Mouse (Mus musculus): ENCODE results near the gene Mei1.
A peak's percentile ranks its signal among the peaks of the same experiment; 100 is the strongest.
"Not testable (repeated sequence)": the region's sequence is repeated elsewhere in the genome, so short reads cannot be mapped to it uniquely, and the experiment has no call there.

Gene Mei1

GRCm38 (mm10) chr15:82085606-82086005, 15.8 kb downstream of the Mei1 start:
- DNase-seq (ENCODE audit: low read depth, low spot score): peak; percentile 85

- DNase-seq (ENCODE audit: low read depth, low spot score): peak; percentile 86
Measured at GRCm38 (mm10) chr15:82086131-82086530, 16.3 kb downstream of the Mei1 start.

GRCm38 (mm10) chr15:82087266-82087665, 17.5 kb downstream of the Mei1 start:
- DNase-seq (ENCODE audit: low read depth, low spot score): peak; percentile 83

- peak; percentile 72 for DNase-seq (ENCODE audit: low read depth, low spot score)
Measured at GRCm38 (mm10) chr15:82091061-82091460, 21.3 kb downstream of the Mei1 start.

GRCm38 (mm10) chr15:82106953-82107555, 37.3 kb downstream of the Mei1 start:
- peak; percentile 85 for DNase-seq (ENCODE audit: low read depth, low spot score)

GRCm38 (mm10) chr15:82120544-82120943, 50.7 kb downstream of the Mei1 start:
- DNase-seq (ENCODE audit: low read depth, low spot score): no peak

- not testable (repeated sequence) for DNase-seq (ENCODE audit: low read depth, low spot score)
Measured at GRCm38 (mm10) chr15:82126690-82127089, 56.9 kb downstream of the Mei1 start.

GRCm38 (mm10) chr15:82127426-82128374, 57.9 kb downstream of the Mei1 start, which contains the start of gene Ccdc134:
Ccdc134 (plus strand) TSS chr15:82127922.
- peak; percentile 97 for DNase-seq (ENCODE audit: low read depth, low spot score)

GRCm38 (mm10) chr15:82128398-82128797, 58.6 kb downstream of the Mei1 start:
- no peak for DNase-seq (ENCODE audit: low read depth, low spot score)

GRCm38 (mm10) chr15:82130599-82130998, 60.8 kb downstream of the Mei1 start:
- no peak for DNase-seq (ENCODE audit: low read depth, low spot score)

- peak; percentile 84 for DNase-seq (ENCODE audit: low read depth, low spot score)
Measured at GRCm38 (mm10) chr15:82135372-82135771, 65.6 kb downstream of the Mei1 start.

- peak; percentile 84 for DNase-seq (ENCODE audit: low read depth, low spot score)
Measured at GRCm38 (mm10) chr15:82138565-82138964, 68.8 kb downstream of the Mei1 start.

GRCm38 (mm10) chr15:82139196-82139595, 69.4 kb downstream of the Mei1 start:
- DNase-seq (ENCODE audit: low read depth, low spot score): peak; percentile 60

GRCm38 (mm10) chr15:82140355-82140754, 70.6 kb downstream of the Mei1 start:
- no peak for DNase-seq (ENCODE audit: low read depth, low spot score)

- DNase-seq (ENCODE audit: low read depth, low spot score): no peak
Measured at GRCm38 (mm10) chr15:82144157-82144556, 74.4 kb downstream of the Mei1 start.

- DNase-seq (ENCODE audit: low read depth, low spot score): no peak
Measured at GRCm38 (mm10) chr15:82145408-82145807, 75.6 kb downstream of the Mei1 start.

GRCm38 (mm10) chr15:82145851-82146769, 76.3 kb downstream of the Mei1 start:
- no peak for DNase-seq (ENCODE audit: low read depth, low spot score)

GRCm38 (mm10) chr15:82146770-82147610, 77.2 kb downstream of the Mei1 start, which contains the start of gene Srebf2:
Srebf2 (plus strand) TSS chr15:82147181.
- DNase-seq (ENCODE audit: low read depth, low spot score): peak; percentile 100

GRCm38 (mm10) chr15:82147611-82148111, 77.9 kb downstream of the Mei1 start:
- peak; percentile 66 for DNase-seq (ENCODE audit: low read depth, low spot score)

GRCm38 (mm10) chr15:82148510-82148911, 78.7 kb downstream of the Mei1 start:
- DNase-seq (ENCODE audit: low read depth, low spot score): no peak

Measured in brain, adult 2 months (tissue).